Mouse (Mus musculus) Patski (cell line): ENCODE results near the gene Fam129c. TPM values are rescaled to one million over a fixed set of nuclear protein-coding genes. Genes with fewer than 3 reads are reported as not detected.

Experiments used
- ATAC-seq: fragments of 100-300 bp; one replicate; pipeline ENCODE4 v1.8.0; 2021
- CTCF ChIA-PET: fragments of 350-600 bp; sonication (Branson Sonifier 250); formaldehyde crosslinking; loops from one replicate; lab custom pipeline; 2022; ENCODE audit warnings: inconsistent platforms; lab: Charles Lee
- POLR2A ChIA-PET: fragments of 350-600 bp; sonication (Branson Sonifier 250); formaldehyde crosslinking; loops from one replicate; lab custom pipeline; 2022; ENCODE audit warnings: antibody characterized with exemption, inconsistent platforms; lab: Charles Lee
- DNase-seq: peaks from one replicate; pipeline ENCODE4 v3.0.0-alpha.2; 2011; ENCODE audit warnings: low read depth, low spot score
- H3K27me3 ChIP-seq: fragments of 371-371 bp; one replicate; pipeline ENCODE4 v1.5.1; 2021
- CTCF ChIP-seq: fragments of 100-300 bp; IDR thresholded peaks from one replicate; pipeline ENCODE4 v1.5.1; 2021
- in situ Hi-C: fragments of 300-500 bp; cut with MboI; formaldehyde crosslinking; loops from 3 replicates; pipeline ENCODE4 v1.11.1; 2018; ENCODE audit warnings: low pct_unique_long_range_greater_than_20kb, mixed read lengths
- polyA plus RNA-seq: library from polyadenylated mRNA; unstranded; gene quantifications from one replicate; pipeline ENCODE4 v1.2.3, GENCODE M21; 2021

Gene Fam129c
- polyA plus RNA-seq, 1 experiment from 2014 or later, result 10.8 TPM

DNA sequence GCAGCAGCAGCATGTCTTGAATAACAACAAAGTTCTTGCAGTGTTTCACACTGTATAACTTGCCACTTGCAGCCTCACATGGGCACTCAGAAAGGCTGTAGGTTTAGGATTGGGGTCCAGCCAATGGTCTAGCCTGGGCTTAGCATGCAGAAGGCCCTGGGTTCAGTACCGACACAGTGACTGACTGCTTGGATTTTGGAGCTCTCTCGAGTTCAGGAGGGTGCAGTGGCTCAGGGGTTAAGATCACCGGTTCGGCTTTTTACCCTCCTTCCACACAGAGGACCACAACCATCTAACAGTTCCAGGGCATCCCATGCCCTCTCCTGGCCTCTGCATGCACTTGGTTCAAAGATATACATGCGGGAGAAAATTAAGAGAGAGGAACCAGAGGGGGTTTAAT lies 6.4 kb upstream of the Fam129c start:
- POLR2A ChIA-PET, result interaction anchor here (0.7 to 3.0 kb wide), 6 partner anchors 16 to 32 kb away, joined by 3 to 12 read pairs (median 6); partner anchors contain the start of genes Slc27a1 and Tmem221
- no peak for TF ChIP-seq CTCF
- in situ Hi-C loops, result no loop called here
- ATAC-seq (no peak), DNase-seq (no peak)
- CTCF ChIA-PET, result interaction anchor here (1.2 to 7.9 kb wide), 3 partner anchors 21 to 70 kb away, joined by 4 to 49 read pairs (median 5); partner anchors contain the start of gene Tmem221
- H3K27me3 ChIP-seq, result no peaks in the 10 kb centered on the region

GRCm38 (mm10) chr8:71591471-71592373 lies 5.7 kb upstream of the Fam129c start, which contains the start of gene Pgls:
Pgls (plus strand) TSS chr8:71592176.
- CTCF ChIA-PET, result interaction anchor here (1.2 to 7.9 kb wide), 3 partner anchors 22 to 69 kb away, joined by 4 to 49 read pairs (median 5); partner anchors contain the start of gene Tmem221
- no peaks in the 10 kb centered on the region for H3K27me3 ChIP-seq
- POLR2A ChIA-PET, result interaction anchor here (0.7 to 3.0 kb wide), 9 partner anchors 15 to 48 kb away, joined by 3 to 12 read pairs (median 6); partner anchors contain the start of genes Colgalt1, Slc27a1 and Tmem221
- ATAC-seq, result peak; percentile 79
- no peak for DNase-seq
- no peak for TF ChIP-seq CTCF
- in situ Hi-C loops, result no loop called here

- no peaks in the 10 kb centered on the region for H3K27me3 ChIP-seq
- in situ Hi-C loops, result no loop called here
- ATAC-seq, result peak; percentile 20
- no peak for TF ChIP-seq CTCF
- no peak for DNase-seq
- POLR2A ChIA-PET, result interaction anchor here (0.7 to 3.0 kb wide), 10 partner anchors 14 to 68 kb away, joined by 3 to 12 read pairs (median 6); partner anchors contain the start of genes Colgalt1, Slc27a1 and Tmem221
- CTCF ChIA-PET, result interaction anchor here (1.0 to 7.9 kb wide), 4 partner anchors 16 to 68 kb away, joined by 3 to 49 read pairs (median 6); partner anchors contain the start of genes Slc27a1 and Tmem221
These were observed 4.9 kb upstream of the Fam129c start for GRCm38 (mm10) chr8:71592374-71593170.

DNA sequence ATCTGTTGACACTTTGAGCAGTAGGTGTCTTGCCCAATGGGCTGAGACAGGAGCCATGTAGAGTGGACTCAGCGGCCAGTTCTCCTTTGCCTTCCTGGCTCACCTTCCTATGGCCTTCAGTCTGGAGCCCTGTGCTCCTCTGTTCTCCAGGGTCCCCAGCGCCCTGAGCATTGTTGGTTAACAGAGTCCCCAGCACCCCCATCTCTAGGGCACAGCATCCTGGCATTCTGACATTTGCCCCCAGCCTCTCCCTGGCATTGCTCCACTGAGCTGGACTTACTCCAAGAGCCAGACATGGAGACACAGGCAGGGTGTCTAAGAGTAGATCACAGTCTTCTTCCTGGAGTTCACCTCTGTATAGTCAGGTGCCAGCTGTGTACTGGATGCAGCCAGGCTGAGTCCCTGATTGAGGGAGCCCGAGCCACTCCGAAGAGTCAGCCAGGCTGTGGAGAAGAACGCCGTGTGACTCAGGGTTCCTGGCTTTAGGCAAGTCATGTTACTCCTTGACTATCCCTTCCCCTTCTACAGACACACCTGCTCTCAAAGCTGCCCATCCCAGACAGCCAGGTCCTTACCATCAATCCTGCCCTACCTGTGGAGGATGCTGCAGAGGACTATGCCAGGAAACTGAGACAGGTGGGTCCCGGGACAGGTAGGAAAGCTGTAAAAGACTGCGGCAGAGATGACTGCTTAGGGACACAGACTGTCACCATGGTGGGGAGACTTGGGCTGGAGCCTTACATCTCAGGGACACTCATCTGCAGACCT lies 3.7 kb upstream of the Fam129c start:
- ChIA-PET POLR2A (interaction anchor here (0.8 to 3.4 kb wide), 6 partner anchors 16 to 67 kb away, joined by 3 to 15 read pairs (median 6); partner anchors contain the start of gene Slc27a1), CTCF (interaction anchor here (0.6 to 7.9 kb wide), 5 partner anchors 17 to 67 kb away, joined by 3 to 49 read pairs (median 3); partner anchors contain the start of genes Slc27a1 and Tmem221)
- ATAC-seq, result no peak
- no peak for DNase-seq
- no peaks in the 10 kb centered on the region for H3K27me3 ChIP-seq
- in situ Hi-C loops, result no loop called here
- no peak for TF ChIP-seq CTCF

DNA sequence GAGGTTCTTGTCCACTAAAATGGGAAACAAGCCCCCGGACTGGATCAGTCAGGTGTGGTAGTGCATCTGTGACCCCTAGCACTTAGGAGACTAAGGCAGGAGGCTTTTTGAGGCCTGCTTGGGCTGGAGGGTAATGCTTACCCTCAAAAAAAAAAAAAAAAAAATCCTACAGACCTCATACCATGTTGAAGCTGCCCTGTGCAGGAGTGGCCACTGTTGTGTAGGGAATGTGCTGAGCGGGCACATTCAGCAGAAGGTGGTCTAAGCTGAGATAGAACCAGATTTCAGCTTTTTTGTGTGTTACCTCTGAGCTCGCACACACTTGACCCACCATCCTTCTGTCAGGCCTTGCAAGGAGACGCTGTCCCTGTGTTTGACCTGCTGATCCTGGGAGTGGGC lies 3.1 kb upstream of the Fam129c start:
- no peak for DNase-seq
- ChIA-PET CTCF (interaction anchor here (0.6 to 7.9 kb wide), 3 partner anchors 16 to 59 kb away, joined by 3 to 49 read pairs (median 10); partner anchors contain the start of genes Colgalt1 and Tmem221), POLR2A (interaction anchor here (0.9 to 3.4 kb wide), 3 partner anchors 25 to 31 kb away, joined by 5 to 15 read pairs (median 12); partner anchors contain the start of gene Slc27a1)
- no peaks in the 10 kb centered on the region for H3K27me3 ChIP-seq
- ATAC-seq, result no peak
- in situ Hi-C loops, result no loop called here
- no peak for TF ChIP-seq CTCF

DNA sequence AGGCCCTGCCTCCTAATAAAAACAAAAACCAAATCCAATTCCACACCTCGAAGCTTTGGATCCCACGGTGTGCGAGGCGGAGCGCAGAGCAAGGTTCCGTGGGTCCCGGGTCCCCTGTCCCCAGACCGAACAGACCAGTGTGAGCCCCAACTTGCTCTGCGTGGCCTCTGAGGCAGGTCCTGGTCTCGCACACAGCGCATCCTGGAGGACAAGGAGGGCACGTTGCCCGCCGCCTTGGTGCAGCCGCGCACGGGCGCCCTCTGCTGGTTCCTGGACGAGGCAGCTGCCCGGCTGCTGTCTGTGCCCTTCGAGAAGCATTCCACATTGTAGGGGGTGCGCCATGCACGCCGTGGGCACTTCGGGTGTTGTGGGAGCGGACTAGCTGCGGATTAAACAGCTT lies 1.6 kb upstream of the Fam129c start:
- in situ Hi-C loops, result no loop called here

GRCm38 (mm10) chr8:71596384-71596783 lies 1.1 kb upstream of the Fam129c start:
- DNase-seq (no peak), ATAC-seq (no peak)
- TF ChIP-seq CTCF, result no peak
- no peaks in the 10 kb centered on the region for H3K27me3 ChIP-seq
- in situ Hi-C loops, result no loop called here
- POLR2A ChIA-PET, result interaction anchor here (0.7 to 3.4 kb wide), 3 partner anchors 27 to 33 kb away, joined by 3 to 15 read pairs (median 12); partner anchors contain the start of gene Slc27a1
- CTCF ChIA-PET, result interaction anchor here (0.7 to 2.7 kb wide), 11 partner anchors 8 to 67 kb away, joined by 3 to 11 read pairs (median 5); partner anchors contain the start of genes Colgalt1, Slc27a1 and Tmem221

More for the DNA sequence above, 1.6 kb upstream of the Fam129c start:
- ChIA-PET POLR2A (interaction anchor here (0.7 to 3.4 kb wide), 3 partner anchors 27 to 33 kb away, joined by 3 to 15 read pairs (median 12); partner anchors contain the start of gene Slc27a1), CTCF (interaction anchor here (0.7 to 2.7 kb wide), 13 partner anchors 9 to 68 kb away, joined by 3 to 11 read pairs (median 5); partner anchors contain the start of genes Colgalt1, Slc27a1 and Tmem221)
- ATAC-seq, result peak; percentile 45
- H3K27me3 ChIP-seq, result no peaks in the 10 kb centered on the region
- DNase-seq, result no peak
- no peak for TF ChIP-seq CTCF

GRCm38 (mm10) chr8:71596798-71597197 lies 650 bp upstream of the Fam129c start:
- POLR2A ChIA-PET, result no interaction called here
- CTCF ChIA-PET, result interaction anchor here (0.9 to 2.7 kb wide), 7 partner anchors 10 to 64 kb away, joined by 5 to 11 read pairs (median 6); partner anchors contain the start of genes Colgalt1, Slc27a1 and Tmem221

GRCm38 (mm10) chr8:71598375-71598774 lies 927 bp downstream of the Fam129c start:
- DNase-seq (no peak), ATAC-seq (no peak)
- ChIA-PET POLR2A (no interaction called here), CTCF (interaction anchor here (0.7 to 2.3 kb wide), 4 partner anchors 19 to 68 kb away, joined by 3 to 12 read pairs (median 3); no protein-coding TSS in a partner anchor)
- in situ Hi-C loops, result no loop called here
- H3K27me3 ChIP-seq, result no peaks in the 10 kb centered on the region
- no peak for TF ChIP-seq CTCF

More at GRCm38 (mm10) chr8:71596798-71597197, 650 bp upstream of the Fam129c start:
- in situ Hi-C loops, result no loop called here
- TF ChIP-seq CTCF, result no peak
- no peaks in the 10 kb centered on the region for H3K27me3 ChIP-seq
- ATAC-seq, result no peak
- DNase-seq, result no peak
